10 mouse cellular contexts compared by ENCODE assay signal in the genomic region with DNA sequence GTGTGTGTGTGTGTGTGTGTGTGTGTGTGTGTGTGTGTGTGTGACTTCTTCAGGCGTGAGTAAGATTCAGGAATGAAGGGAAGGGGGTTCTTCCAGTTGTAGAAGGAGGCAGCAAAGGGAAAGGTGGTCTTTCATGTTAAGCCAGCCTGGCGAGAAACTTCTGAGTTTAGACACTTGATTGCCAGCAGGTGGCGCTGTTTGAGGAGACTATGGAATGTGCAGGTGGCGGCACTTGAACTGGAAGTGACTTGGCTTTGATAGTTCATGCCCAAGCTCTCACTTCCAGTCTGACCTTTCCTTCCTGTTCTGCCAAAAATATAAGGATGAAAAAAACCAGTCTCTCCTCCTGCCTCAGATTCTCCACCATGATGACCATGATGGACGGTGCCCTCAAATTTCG.
DNase-seq lines count a peak whose midpoint lies in the region; ATAC-seq and TF ChIP-seq lines count a peak whose summit lies in the region.
"Had no signal": no experiment of that assay in that cellular context is flagged by ENCODE, and none has a peak within 500 bp of the region (broad histone marks: within the 10 kb centered on the region; RNA-seq: fewer than 3 reads in every experiment).

No protein-coding gene starts in this region.

- H3K36me3 ChIP-seq in midbrain, postnatal 0 days (ENCODE audit: insufficient read depth, low read length): no peaks in the 10 kb centered on the region
- no peaks in the 10 kb centered on the region for H3K36me3 ChIP-seq in midbrain, embryonic 16.5 days (ENCODE audit: control insufficient read depth, insufficient read depth, low read length)
- no peaks in the 10 kb centered on the region for H3K36me3 ChIP-seq in small intestine, adult 2 months (ENCODE audit: control insufficient read depth, insufficient read depth, low read length)
- H3K36me3 ChIP-seq: heart, embryonic 15.5 days; lung, embryonic 15.5 days had no signal

- intact Hi-C loops in gastrocnemius, postnatal 14 days (cut with DNase I; ENCODE audit: low total_unique reads): loop anchor here (2.0 kb wide), 1 partner anchor 417 kb away; no protein-coding TSS in a partner anchor

- 62% methylated on average over 6 of the region's 6 CpGs for WGBS in midbrain, postnatal 0 days
- 60% methylated on average over 6 of the region's 6 CpGs for WGBS in midbrain, embryonic 16.5 days
- 57% methylated on average over 6 of the region's 6 CpGs for WGBS in small intestine, adult 2 months

- no peak overlapping the region for H3K27ac ChIP-seq in midbrain, postnatal 0 days (ENCODE audit: low read depth, low read length)
- no peak overlapping the region for H3K27ac ChIP-seq in midbrain, embryonic 16.5 days (ENCODE audit: low read length)
- no peak overlapping the region for H3K27ac ChIP-seq in small intestine, adult 2 months (ENCODE audit: insufficient read depth, low read depth, low read length)
- H3K27ac ChIP-seq: heart, embryonic 15.5 days; lung, embryonic 15.5 days had no signal

- no peaks in the 10 kb centered on the region for H3K4me1 ChIP-seq in midbrain, postnatal 0 days (ENCODE audit: insufficient read depth, low read length)
- H3K4me1 ChIP-seq in midbrain, embryonic 16.5 days (ENCODE audit: control insufficient read depth, insufficient read depth, low read length): no peaks in the 10 kb centered on the region
- no peaks in the 10 kb centered on the region for H3K4me1 ChIP-seq in small intestine, adult 2 months (ENCODE audit: control insufficient read depth, insufficient read depth, insufficient read length, low read length)
- H3K4me1 ChIP-seq: heart, embryonic 15.5 days; lung, embryonic 15.5 days had no signal

- TF ChIP-seq POLR2A in small intestine, adult 2 months (IDR thresholded peaks at IDR 0.05; ENCODE audit: low read depth, low read length): no peak

- no peak overlapping the region for H3K9ac ChIP-seq in midbrain, postnatal 0 days (replicated peaks; ENCODE audit: low read length, poor library complexity, severe bottlenecking)
- no peak overlapping the region for H3K9ac ChIP-seq in midbrain, embryonic 16.5 days (ENCODE audit: low read depth, low read length)
- H3K9ac ChIP-seq: heart, embryonic 15.5 days; lung, embryonic 15.5 days had no signal

- no peaks in the 10 kb centered on the region for H3K9me3 ChIP-seq in midbrain, postnatal 0 days (ENCODE audit: low read length)
- no peaks in the 10 kb centered on the region for H3K9me3 ChIP-seq in midbrain, embryonic 16.5 days (replicated peaks; ENCODE audit: control insufficient read depth, low read length, poor library complexity, severe bottlenecking)
- H3K9me3 ChIP-seq: heart, embryonic 15.5 days had no signal

- H3K27me3 ChIP-seq in midbrain, postnatal 0 days (ENCODE audit: insufficient read depth, low read length): no peaks in the 10 kb centered on the region
- no peaks in the 10 kb centered on the region for H3K27me3 ChIP-seq in midbrain, embryonic 16.5 days (ENCODE audit: control insufficient read depth, insufficient read depth, low read depth, low read length)
- H3K27me3 ChIP-seq in small intestine, adult 2 months (ENCODE audit: control insufficient read depth, insufficient read depth, low read length): no peaks in the 10 kb centered on the region
- H3K27me3 ChIP-seq: heart, embryonic 15.5 days; lung, embryonic 15.5 days had no signal

- no peak for ATAC-seq in midbrain, postnatal 0 days (ENCODE audit: low FRiP score)
- ATAC-seq in midbrain, embryonic 16.5 days: no peak

- TF ChIP-seq CTCF in midbrain, postnatal 0 days (IDR thresholded peaks at IDR 0.05): peak; percentile 67
- TF ChIP-seq CTCF in small intestine, adult 2 months (IDR thresholded peaks at IDR 0.05; ENCODE audit: extremely low read depth, insufficient read length, insufficient replicate concordance, low read depth, low read length): peak; percentile 34; the same call in 1 of the 2 replicates

- H3K4me2 ChIP-seq in midbrain, postnatal 0 days (ENCODE audit: low read depth, low read length, poor library complexity, severe bottlenecking): no peak overlapping the region
- no peak overlapping the region for H3K4me2 ChIP-seq in midbrain, embryonic 16.5 days (ENCODE audit: low read length)
- H3K4me2 ChIP-seq: heart, embryonic 15.5 days; lung, embryonic 15.5 days had no signal

- no peak overlapping the region for H3K4me3 ChIP-seq in midbrain, postnatal 0 days (ENCODE audit: low read depth, low read length)
- H3K4me3 ChIP-seq in midbrain, embryonic 16.5 days (ENCODE audit: low read depth, low read length): no peak overlapping the region
- H3K4me3 ChIP-seq in small intestine, adult 2 months (ENCODE audit: low read depth, low read length): no peak overlapping the region
- H3K4me3 ChIP-seq: heart, embryonic 15.5 days; lung, embryonic 15.5 days had no signal

- peak; percentile 9 for DNase-seq in gastrocnemius, postnatal 14 days
- no peak for DNase-seq in gastrocnemius, adult 18-20 months (ENCODE audit: low spot score)
- DNase-seq in midbrain, postnatal 0 days (ENCODE audit: low spot score): no peak
- DNase-seq in embryo, embryonic 10.5 days (ENCODE audit: low spot score): peak; percentile 66
- no peak for DNase-seq in Muller cell, postnatal 12 days (ENCODE audit: inconsistent ontology term)
- no peak for DNase-seq in thymus, postnatal 14 days

Comparison
In these comparisons a context has a peak if more than half of its experiments do, and no peak if none do; other contexts are left out.
1. DNase-seq: peak in gastrocnemius, postnatal 14 days (single experiment) and embryo, embryonic 10.5 days (single experiment); none in gastrocnemius, adult 18-20 months (single experiment), midbrain, postnatal 0 days (single experiment), Muller cell, postnatal 12 days (single experiment) and thymus, postnatal 14 days (single experiment).